Mouse (Mus musculus) limb, embryonic 14.5 days (tissue): Measurements from ENCODE around the gene Ube2t. TPM values are rescaled to one million over a fixed set of nuclear protein-coding genes. Genes with fewer than 3 reads are reported as not detected.
A peak's percentile ranks its signal among the peaks of the same experiment; 100 is the strongest.

Experiments
- ATAC-seq: fragments of 200-750 bp; cut with Nextera tagmentation; 2 replicates; pipeline ENCODE4 v1.8.0; 2017; ENCODE audit warnings: low read depth, moderate number of reproducible peaks, moderate TSS enrichment; ENCODE audit not compliant: low FRiP score
- DNase-seq: peaks from one replicate; pipeline ENCODE4 v3.0.0-alpha.2; 2015; ENCODE audit warnings: low spot score
- H3K27ac ChIP-seq: fragments of 300-500 bp; sonication (generic); replicated peaks from 2 replicates; pipeline ENCODE4 v1.5.1; 2014; ENCODE audit warnings: low read depth, mild to moderate bottlenecking, low read length, moderate library complexity, mixed read lengths
- H3K27me3 ChIP-seq: fragments of 300-500 bp; sonication (generic); 2 replicates; pipeline ENCODE4 v1.6.1; 2014; ENCODE audit warnings: low read length, mixed read lengths; ENCODE audit not compliant: control insufficient read depth, insufficient read depth
- H3K36me3 ChIP-seq: fragments of 300-500 bp; sonication (generic); 2 replicates; pipeline ENCODE4 v1.6.1; 2014; ENCODE audit warnings: mild to moderate bottlenecking, low read length, moderate library complexity, mixed read lengths; ENCODE audit not compliant: control insufficient read depth, insufficient read depth
- H3K4me1 ChIP-seq: fragments of 300-500 bp; sonication (generic); 2 replicates; pipeline ENCODE4 v1.6.1; 2014; ENCODE audit warnings: antibody characterized with exemption, low read length, mixed read lengths; ENCODE audit not compliant: control insufficient read depth, insufficient read depth
- H3K4me2 ChIP-seq: fragments of 300-500 bp; sonication (generic); replicated peaks from 2 replicates; pipeline ENCODE4 v1.6.1; 2014; ENCODE audit warnings: low read depth, mild to moderate bottlenecking, low read length, moderate library complexity; ENCODE audit not compliant: severe bottlenecking
- H3K4me3 ChIP-seq: fragments of 300-500 bp; sonication (generic); replicated peaks from 2 replicates; pipeline ENCODE4 v1.5.1; 2014; ENCODE audit warnings: low read length
- H3K9ac ChIP-seq: fragments of 300-500 bp; sonication (generic); 2 replicates; pipeline ENCODE4 v1.6.1; 2014; ENCODE audit warnings: mild to moderate bottlenecking, low read depth, low read length, moderate library complexity; ENCODE audit not compliant: severe bottlenecking
- H3K9me3 ChIP-seq: fragments of 300-500 bp; sonication (generic); 2 replicates; pipeline ENCODE4 v1.6.1; 2016; ENCODE audit warnings: low read length; ENCODE audit not compliant: control insufficient read depth
- POLR2A ChIP-seq: fragments of 200-500 bp; IDR thresholded peaks from 2 replicates; pipeline ENCODE4 v1.8.0; 2012; ENCODE audit warnings: inconsistent platforms, mild to moderate bottlenecking, moderate library complexity, borderline replicate concordance; ENCODE audit not compliant: insufficient read depth, insufficient read length; ENCODE audit errors: extremely low read depth
- WGBS: fragments of 180-500 bp; shearing (Covaris S2); extraction: QIAGEN DNeasy Blood & Tissue Kit; methylation state at CpG from one replicate; pipeline ENCODE4 v1.1.7; 2014; 5-methylcytosine and 5-hydroxymethylcytosine counted together
- polyA plus RNA-seq, 2 experiments: library from polyadenylated mRNA; depleted of rRNA in 1 of 2; stranded (reverse) in 1 of 2; unstranded in 1 of 2; fragments of >200 nt; fragmentation: Nextera tagmentation in 1 of 2; extraction: Ambion mirVana in 1 of 2; gene quantifications; 2 replicates each; pipeline versions ENCODE4 v1.2.1 to v1.2.3; 2012 to 2014

The Ube2t gene
- polyA plus RNA-seq, 2 experiments = 21.7 to 23.5 TPM

DNA sequence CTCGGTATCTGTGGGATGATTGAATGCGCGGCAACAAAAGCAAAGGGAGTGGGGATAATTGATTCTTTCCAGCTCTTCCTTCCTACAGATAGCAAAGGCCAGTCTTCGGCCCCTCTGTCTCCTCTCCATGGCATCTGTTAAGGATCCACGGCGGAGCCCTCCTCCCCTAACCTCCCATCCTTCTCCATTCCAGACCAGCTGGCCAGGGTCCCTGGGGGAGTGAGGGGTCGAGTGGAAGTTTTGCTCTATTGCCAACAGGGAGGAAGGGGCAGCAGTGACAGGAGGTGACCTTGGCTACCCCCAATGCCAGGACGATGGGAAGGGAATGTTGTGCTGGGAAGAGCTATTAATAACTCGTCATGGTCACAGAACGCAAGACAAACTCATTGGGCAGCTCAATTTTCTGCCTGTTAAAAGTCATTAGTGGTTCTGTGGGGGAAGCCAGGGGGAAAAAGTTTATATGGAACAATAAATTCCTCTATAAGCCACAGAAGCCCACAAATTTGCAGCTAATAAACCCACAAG is 52.6 kb downstream of the Ube2t start:
- DNase-seq = no peak
- Histone ChIP-seq H3K9me3 (no peaks in the 10 kb centered on the region), H3K4me2 (no peak overlapping the region), H3K36me3 (no peaks in the 10 kb centered on the region), H3K27ac (no peak overlapping the region), H3K4me1 (peaks cover 22% of the 10 kb centered on the region), H3K4me3 (no peak overlapping the region), H3K27me3 (0 out of 2 replicates have a peak, but pooled peaks cover 2% of the 10 kb centered on the region), H3K9ac (no peak overlapping the region)
- no peak for ATAC-seq
- WGBS = 36% methylated on average over 10 of the region's 10 CpGs
- no peak for TF ChIP-seq POLR2A

GRCm38 (mm10) chr1:135016907-135017655 is 54.7 kb downstream of the Ube2t start:
- 0 out of 2 replicates have a peak, but pooled peaks cover 2% of the 10 kb centered on the region for H3K27me3 ChIP-seq
- H3K4me2 ChIP-seq = no peak overlapping the region
- 73% methylated on average over 10 of the region's 10 CpGs for whole genome bisulfite sequencing
- no peaks in the 10 kb centered on the region for H3K36me3 ChIP-seq
- ATAC-seq (no peak), DNase-seq (no peak)
- no peak overlapping the region for H3K4me3 ChIP-seq
- H3K9me3 ChIP-seq = no peaks in the 10 kb centered on the region
- H3K27ac ChIP-seq = no peak overlapping the region
- H3K4me1 ChIP-seq = peaks cover 42% of the 10 kb centered on the region
- no peak overlapping the region for H3K9ac ChIP-seq
- TF ChIP-seq POLR2A = no peak

DNA sequence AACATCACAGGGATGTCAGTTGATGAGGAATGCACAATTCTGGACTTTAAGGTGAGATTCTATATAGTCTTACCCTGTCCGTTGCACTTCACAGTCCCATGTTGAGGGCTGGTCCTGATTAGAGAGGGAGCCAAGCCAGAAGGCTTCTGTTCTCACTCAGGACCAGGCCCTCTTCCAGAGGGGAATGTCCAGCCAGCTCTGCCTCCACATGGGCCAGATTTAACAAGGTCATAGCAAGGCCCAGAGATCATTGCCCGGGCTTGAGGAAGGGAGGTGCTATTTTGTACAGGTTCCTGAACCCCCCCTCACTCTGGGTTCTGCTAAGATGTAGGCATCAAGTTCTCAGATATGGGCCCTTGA is 55.3 kb downstream of the Ube2t start:
- Histone ChIP-seq H3K4me1 (peaks cover 44% of the 10 kb centered on the region), H3K36me3 (no peaks in the 10 kb centered on the region), H3K4me2 (no peak overlapping the region), H3K9ac (no peak overlapping the region), H3K9me3 (no peaks in the 10 kb centered on the region), H3K4me3 (no peak overlapping the region), H3K27ac (no peak overlapping the region), H3K27me3 (0 out of 2 replicates have a peak, but pooled peaks cover 2% of the 10 kb centered on the region)
- DNase-seq = no peak
- 41% methylated on average over 2 of the region's 2 CpGs for WGBS
- no peak for TF ChIP-seq POLR2A
- no peak for ATAC-seq

DNA sequence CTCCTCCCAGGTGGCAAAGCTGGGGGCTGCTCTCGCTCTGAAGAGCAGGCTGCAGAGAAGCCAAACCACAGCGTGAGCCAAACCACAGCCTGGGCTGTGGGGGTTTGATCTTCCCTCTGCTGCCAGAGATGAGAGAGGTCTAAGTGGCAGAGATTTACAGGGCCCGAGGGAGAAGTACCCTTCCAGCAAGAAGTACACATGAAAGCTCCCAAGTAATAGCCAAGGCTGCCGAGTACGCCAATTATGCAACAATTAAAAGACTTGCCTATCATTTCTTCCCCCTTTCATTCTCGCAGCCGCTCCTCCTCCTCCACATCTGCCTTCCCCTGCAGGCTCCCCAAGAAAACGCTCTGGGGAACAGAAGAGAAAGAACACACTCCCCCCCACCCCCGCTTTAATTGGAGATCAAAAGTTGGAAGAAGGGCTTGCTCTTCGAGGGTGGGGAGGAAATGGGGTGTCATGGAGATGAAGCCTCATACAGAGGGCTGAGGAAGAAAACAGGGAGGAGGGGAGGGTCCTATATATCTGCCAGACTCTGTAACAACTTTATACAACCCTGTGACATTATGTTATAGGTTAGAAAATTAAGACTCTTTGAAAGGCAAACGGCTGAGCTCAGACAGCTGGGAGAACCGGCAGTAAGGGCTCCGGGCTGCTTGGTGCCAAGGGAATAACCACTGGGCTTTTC is 56.9 kb downstream of the Ube2t start:
- peaks cover 40% of the 10 kb centered on the region for H3K4me1 ChIP-seq
- DNase-seq (peak; percentile 61), ATAC-seq (no peak)
- H3K4me3 ChIP-seq = no peak overlapping the region
- peak overlapping the region; percentile 31; the same call in 1 of the 2 replicates for H3K4me2 ChIP-seq
- no peak overlapping the region for H3K9ac ChIP-seq
- no peak overlapping the region for H3K27ac ChIP-seq
- no peak for TF ChIP-seq POLR2A
- no peaks in the 10 kb centered on the region for H3K36me3 ChIP-seq
- WGBS = 6% methylated on average over 13 of the region's 13 CpGs
- H3K27me3 ChIP-seq = 0 out of 2 replicates have a peak, but pooled peaks cover 2% of the 10 kb centered on the region
- 0 out of 2 replicates have a peak, but pooled peaks cover 3% of the 10 kb centered on the region for H3K9me3 ChIP-seq

DNA sequence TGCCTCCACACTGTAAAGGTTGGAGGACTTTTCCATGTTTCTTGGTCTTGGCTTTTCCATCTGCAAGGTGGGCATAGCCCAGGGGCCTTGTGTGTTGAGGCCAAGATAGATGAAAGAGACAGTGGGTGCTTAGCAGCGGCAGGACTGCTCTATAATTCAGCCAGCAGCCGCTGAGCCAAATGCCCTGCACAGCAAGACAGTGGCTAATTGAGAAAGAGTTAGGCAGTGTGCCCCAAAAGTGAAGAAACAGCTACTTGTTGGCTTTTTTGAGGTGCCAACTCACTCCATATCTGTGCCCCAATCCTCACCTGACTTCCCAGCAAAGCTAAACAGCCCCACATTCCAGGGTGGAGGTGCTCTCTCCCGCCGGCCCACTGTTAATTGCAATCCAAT is 57.4 kb downstream of the Ube2t start:
- H3K27ac ChIP-seq = no peak overlapping the region
- WGBS = 45% methylated on average over 4 of the region's 4 CpGs
- peaks cover 40% of the 10 kb centered on the region for H3K4me1 ChIP-seq
- no peak for TF ChIP-seq POLR2A
- H3K27me3 ChIP-seq = 0 out of 2 replicates have a peak, but pooled peaks cover 2% of the 10 kb centered on the region
- no peak overlapping the region for H3K4me2 ChIP-seq
- H3K9ac ChIP-seq = no peak overlapping the region
- no peaks in the 10 kb centered on the region for H3K36me3 ChIP-seq
- 0 out of 2 replicates have a peak, but pooled peaks cover 3% of the 10 kb centered on the region for H3K9me3 ChIP-seq
- DNase-seq (no peak), ATAC-seq (no peak)
- no peak overlapping the region for H3K4me3 ChIP-seq
